Mouse (Mus musculus): ENCODE measurements around the gene Pdzd7. TPM values are rescaled to one million over a fixed set of nuclear protein-coding genes. Genes with fewer than 3 reads are reported as not detected.

The Pdzd7 gene
- polyA plus RNA-seq, 1 experiment from 2014 or later: 0.39 TPM

- Histone ChIP-seq H3K27ac (ENCODE audit: low read depth) (no peak overlapping the region), H3K4me1 (ENCODE audit: insufficient read depth) (peaks cover 4% of the 10 kb centered on the region; the same call in 1 of the 2 replicates), H3K9me3 (ENCODE audit: low read depth, low read length) (no peaks in the 10 kb centered on the region), H3K36me3 (ENCODE audit: insufficient read depth) (peaks cover 73% of the 10 kb centered on the region), H3K4me3 (ENCODE audit: low read depth, low read length) (no peak overlapping the region), H3K4me2 (no peak overlapping the region), H3K9ac (no peak overlapping the region), H3K27me3 (ENCODE audit: insufficient read depth, low read length) (no peaks in the 10 kb centered on the region)
- WGBS: 86% methylated on average over 37 of the region's 37 CpGs
- no peak for TF ChIP-seq CTCF (IDR thresholded peaks at IDR 0.05; ENCODE audit: low read depth)
- no peak for DNase-seq
- ATAC-seq (ENCODE audit: insufficient read depth): no peak
These were observed 19.5 kb downstream of the Pdzd7 start for GRCm38 (mm10) chr19:45025937-45026568.

- H3K4me1 ChIP-seq (ENCODE audit: insufficient read depth): peaks cover 16% of the 10 kb centered on the region
- no peaks in the 10 kb centered on the region for H3K27me3 ChIP-seq (ENCODE audit: insufficient read depth, low read length)
- WGBS: 83% methylated on average over 20 of the region's 20 CpGs
- no peak for ATAC-seq (ENCODE audit: insufficient read depth)
- no peak for TF ChIP-seq CTCF (IDR thresholded peaks at IDR 0.05; ENCODE audit: low read depth)
- H3K36me3 ChIP-seq (ENCODE audit: insufficient read depth): peaks cover 74% of the 10 kb centered on the region
- no peak overlapping the region for H3K27ac ChIP-seq (ENCODE audit: low read depth)
- no peak overlapping the region for H3K4me3 ChIP-seq (ENCODE audit: low read depth, low read length)
- peak; percentile 39 for DNase-seq
- no peaks in the 10 kb centered on the region for H3K9me3 ChIP-seq (ENCODE audit: low read depth, low read length)
- no peak overlapping the region for H3K4me2 ChIP-seq
- no peak overlapping the region for H3K9ac ChIP-seq
These were observed 20.7 kb downstream of the Pdzd7 start for GRCm38 (mm10) chr19:45024775-45025174.

GRCm38 (mm10) chr19:45023993-45024392 lies 21.5 kb downstream of the Pdzd7 start:
- Histone ChIP-seq H3K27ac (ENCODE audit: low read depth) (no peak overlapping the region), H3K9ac (no peak overlapping the region), H3K27me3 (ENCODE audit: insufficient read depth, low read length) (no peaks in the 10 kb centered on the region), H3K4me1 (ENCODE audit: insufficient read depth) (peaks cover 23% of the 10 kb centered on the region), H3K9me3 (ENCODE audit: low read depth, low read length) (no peaks in the 10 kb centered on the region), H3K4me2 (no peak overlapping the region), H3K4me3 (ENCODE audit: low read depth, low read length) (no peak overlapping the region), H3K36me3 (ENCODE audit: insufficient read depth) (peaks cover 76% of the 10 kb centered on the region)
- 75% methylated on average over 11 of the region's 11 CpGs for WGBS
- ATAC-seq (ENCODE audit: insufficient read depth): no peak
- no peak for DNase-seq
- no peak for TF ChIP-seq CTCF (IDR thresholded peaks at IDR 0.05; ENCODE audit: low read depth)

- Histone ChIP-seq H3K36me3 (ENCODE audit: insufficient read depth) (peaks cover 54% of the 10 kb centered on the region), H3K4me2 (no peak overlapping the region)
- 84% methylated on average over 15 of the region's 15 CpGs for WGBS
These were observed 24.2 kb downstream of the Pdzd7 start for GRCm38 (mm10) chr19:45021362-45021761.

GRCm38 (mm10) chr19:45020348-45020747 lies 25.2 kb downstream of the Pdzd7 start:
- Histone ChIP-seq H3K4me1 (ENCODE audit: insufficient read depth) (peaks cover 25% of the 10 kb centered on the region), H3K36me3 (ENCODE audit: insufficient read depth) (peaks cover 44% of the 10 kb centered on the region), H3K4me3 (ENCODE audit: low read depth, low read length) (peak overlapping the region; percentile 6; the same call in 1 of the 2 replicates), H3K27me3 (ENCODE audit: insufficient read depth, low read length) (no peaks in the 10 kb centered on the region), H3K4me2 (peak overlapping the region; percentile 97), H3K9me3 (ENCODE audit: low read depth, low read length) (no peaks in the 10 kb centered on the region), H3K9ac (0 out of 2 replicates have a peak overlapping the region, but pooled peaks have one; percentile 23), H3K27ac (ENCODE audit: low read depth) (no peak overlapping the region)
- 51% methylated on average over 6 of the region's 6 CpGs for WGBS
- ATAC-seq (ENCODE audit: insufficient read depth) (no peak), DNase-seq (peak; percentile 60)
- no peak for TF ChIP-seq CTCF (IDR thresholded peaks at IDR 0.05; ENCODE audit: low read depth)

More at GRCm38 (mm10) chr19:45021362-45021761, 24.2 kb downstream of the Pdzd7 start:
- no peaks in the 10 kb centered on the region for H3K9me3 ChIP-seq (ENCODE audit: low read depth, low read length)
- no peak overlapping the region; the same call in 1 of the 2 replicates for H3K9ac ChIP-seq
- no peak overlapping the region for H3K4me3 ChIP-seq (ENCODE audit: low read depth, low read length)
- no peaks in the 10 kb centered on the region for H3K27me3 ChIP-seq (ENCODE audit: insufficient read depth, low read length)
- DNase-seq (no peak), ATAC-seq (ENCODE audit: insufficient read depth) (no peak)
- TF ChIP-seq CTCF (IDR thresholded peaks at IDR 0.05; ENCODE audit: low read depth): no peak
- H3K27ac ChIP-seq (ENCODE audit: low read depth): no peak overlapping the region
- peaks cover 25% of the 10 kb centered on the region for H3K4me1 ChIP-seq (ENCODE audit: insufficient read depth)

- Histone ChIP-seq H3K36me3 (ENCODE audit: insufficient read depth) (peaks cover 26% of the 10 kb centered on the region), H3K4me1 (ENCODE audit: insufficient read depth) (peaks cover 36% of the 10 kb centered on the region), H3K27me3 (ENCODE audit: insufficient read depth, low read length) (no peaks in the 10 kb centered on the region), H3K9ac (peak overlapping the region; percentile 91), H3K27ac (ENCODE audit: low read depth) (peak overlapping the region; percentile 99), H3K4me3 (ENCODE audit: low read depth, low read length) (peak overlapping the region; percentile 64), H3K9me3 (ENCODE audit: low read depth, low read length) (no peaks in the 10 kb centered on the region), H3K4me2 (peak overlapping the region; percentile 97)
- no peak for TF ChIP-seq CTCF (IDR thresholded peaks at IDR 0.05; ENCODE audit: low read depth)
- peak; percentile 3; the same call in 1 of the 2 replicates for ATAC-seq (ENCODE audit: insufficient read depth)
- WGBS: 0% methylated on average over 13 of the region's 13 CpGs
- DNase-seq: peak; percentile 63
These were observed 27.1 kb downstream of the Pdzd7 start for GRCm38 (mm10) chr19:45018351-45018831.

- peak; percentile 92 for DNase-seq
- Histone ChIP-seq H3K4me1 (ENCODE audit: insufficient read depth) (peaks cover 36% of the 10 kb centered on the region), H3K27ac (ENCODE audit: low read depth) (peak overlapping the region; percentile 99), H3K4me3 (ENCODE audit: low read depth, low read length) (peak overlapping the region; percentile 64), H3K36me3 (ENCODE audit: insufficient read depth) (peaks cover 22% of the 10 kb centered on the region), H3K9me3 (ENCODE audit: low read depth, low read length) (no peaks in the 10 kb centered on the region), H3K9ac (peak overlapping the region; percentile 91), H3K27me3 (ENCODE audit: insufficient read depth, low read length) (no peaks in the 10 kb centered on the region), H3K4me2 (peak overlapping the region; percentile 97)
- TF ChIP-seq CTCF (IDR thresholded peaks at IDR 0.05; ENCODE audit: low read depth): no peak
- ATAC-seq (ENCODE audit: insufficient read depth): peak; percentile 61
- under 1% methylated on average over 48 of the region's 48 CpGs for WGBS
These were observed 27.6 kb downstream of the Pdzd7 start for GRCm38 (mm10) chr19:45017909-45018308.
